Mouse (Mus musculus) thymus, adult 2 months (tissue): ENCODE results near the gene Shisa5.

Source experiments
- CTCF ChIP-seq: fragments of 200-500 bp; IDR thresholded peaks from 2 replicates; pipeline ENCODE4 v1.5.1; 2012; ENCODE audit warnings: mild to moderate bottlenecking, control low read depth, low read length, moderate library complexity, borderline replicate concordance; ENCODE audit not compliant: control insufficient read depth, poor library complexity, insufficient read depth; ENCODE audit errors: extremely low read depth
- POLR2A ChIP-seq: fragments of 200-500 bp; IDR thresholded peaks from 2 replicates; pipeline ENCODE4 v1.6.1; 2012; ENCODE audit warnings: mild to moderate bottlenecking, low read length, control low read depth, moderate library complexity; ENCODE audit not compliant: control insufficient read depth, poor library complexity, insufficient read depth; ENCODE audit errors: extremely low read depth

- TF ChIP-seq CTCF (no peak), POLR2A (no peak)
Measured at GRCm38 (mm10) chr9:109028919-109029318, 9.4 kb upstream of the Shisa5 start.
